Mouse (Mus musculus): ENCODE results near the gene Nsun4.

Nsun4 gene

DNA sequence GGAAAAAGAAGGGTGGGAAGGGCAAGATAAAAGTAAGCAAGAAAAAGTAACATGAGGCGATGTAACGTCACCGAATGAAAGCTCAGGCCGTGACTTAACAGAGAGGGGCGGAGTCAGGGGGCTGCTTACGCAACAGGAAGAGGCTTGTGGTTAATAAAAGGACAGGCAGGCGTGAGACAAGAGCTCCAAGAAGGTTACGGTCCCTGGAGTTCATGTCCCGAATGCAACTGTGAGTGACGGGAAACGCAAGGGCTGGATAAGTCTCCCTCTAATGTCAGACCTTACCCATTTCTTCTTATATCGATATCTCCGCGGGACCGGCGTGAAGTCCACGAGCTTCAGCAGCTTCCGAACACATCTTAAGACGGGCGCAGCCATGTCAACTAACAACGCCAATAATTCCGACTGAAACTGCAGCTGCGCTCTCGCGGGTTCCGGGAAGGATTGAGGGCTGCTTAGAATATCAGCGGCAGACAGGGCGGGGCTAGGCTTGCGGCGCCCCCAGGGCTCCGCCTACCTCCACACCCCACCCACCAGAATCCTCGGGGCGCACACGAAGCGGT, at the start of gene Nsun4:
Gene Nsun4, minus strand, starts transcription at position 478 of the 563 bp plus-strand sequence.
- in situ Hi-C loops (cut with MboI, MseI): loop anchor here (5.0 kb wide), 1 partner anchor 36 kb away; the partner anchor contains the start of gene Faah

DNA sequence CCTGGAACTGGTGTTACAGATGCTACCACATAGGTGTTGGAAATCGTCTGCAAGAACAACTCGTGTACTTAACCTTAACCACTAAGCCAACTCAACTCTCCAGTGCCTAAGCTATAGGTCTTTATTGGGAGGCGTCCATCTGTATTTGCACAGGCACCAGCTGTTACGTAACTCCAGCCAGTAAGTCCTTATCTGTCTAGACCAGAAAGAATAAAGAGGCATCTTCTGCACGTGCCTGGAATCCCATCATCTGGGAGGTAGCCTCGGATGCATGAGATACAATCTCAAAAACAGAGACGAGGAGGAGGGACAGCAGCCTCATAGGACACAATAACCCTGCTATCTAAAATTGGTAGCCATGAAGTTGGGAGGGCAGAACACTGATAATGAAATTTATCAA, 47.3 kb upstream of the Nsun4 start:
- in situ Hi-C loops (cut with MboI, MseI): no loop called here

DNA sequence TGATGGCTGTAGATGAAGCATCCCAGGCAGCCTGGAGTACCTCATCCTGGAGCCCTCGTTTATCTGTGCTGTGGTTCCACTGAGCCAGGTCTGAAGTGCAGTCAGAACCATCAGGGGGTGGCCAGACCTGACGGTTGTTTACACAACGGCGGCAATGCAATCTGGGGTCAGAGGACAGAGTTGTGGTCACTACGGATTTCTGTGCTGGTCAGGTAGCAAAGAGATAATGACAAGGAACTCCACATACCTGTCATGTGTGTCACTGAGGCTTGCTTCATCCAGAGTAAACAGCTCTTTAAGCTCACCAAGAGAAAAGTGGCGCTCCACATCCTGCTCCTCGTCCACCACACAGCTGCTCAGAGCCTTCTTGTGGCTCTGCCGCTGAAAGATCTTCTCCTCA, 43.5 kb upstream of the Nsun4 start:
- in situ Hi-C loops (cut with MboI, MseI): no loop called here

DNA sequence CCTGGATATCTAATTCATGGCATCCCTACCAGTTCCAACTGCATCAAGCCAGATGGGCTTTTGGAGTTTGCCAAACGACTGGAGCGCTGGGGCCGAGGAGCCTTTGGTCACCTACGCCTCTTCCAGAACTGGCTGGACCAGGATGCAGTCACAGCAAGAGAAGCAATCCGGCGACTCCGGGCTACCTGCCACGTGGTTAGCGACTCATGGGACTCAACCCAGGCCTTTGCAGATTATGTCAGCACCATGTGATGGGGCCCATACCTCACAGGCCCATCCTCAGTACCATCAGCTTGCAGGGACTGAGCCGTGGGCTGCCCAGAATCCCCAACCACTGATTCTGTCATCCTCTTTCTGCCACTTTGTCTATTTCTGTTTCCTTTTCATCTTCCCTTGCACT, 42.6 kb upstream of the Nsun4 start:
- in situ Hi-C loops (cut with MboI, MseI): no loop called here

DNA sequence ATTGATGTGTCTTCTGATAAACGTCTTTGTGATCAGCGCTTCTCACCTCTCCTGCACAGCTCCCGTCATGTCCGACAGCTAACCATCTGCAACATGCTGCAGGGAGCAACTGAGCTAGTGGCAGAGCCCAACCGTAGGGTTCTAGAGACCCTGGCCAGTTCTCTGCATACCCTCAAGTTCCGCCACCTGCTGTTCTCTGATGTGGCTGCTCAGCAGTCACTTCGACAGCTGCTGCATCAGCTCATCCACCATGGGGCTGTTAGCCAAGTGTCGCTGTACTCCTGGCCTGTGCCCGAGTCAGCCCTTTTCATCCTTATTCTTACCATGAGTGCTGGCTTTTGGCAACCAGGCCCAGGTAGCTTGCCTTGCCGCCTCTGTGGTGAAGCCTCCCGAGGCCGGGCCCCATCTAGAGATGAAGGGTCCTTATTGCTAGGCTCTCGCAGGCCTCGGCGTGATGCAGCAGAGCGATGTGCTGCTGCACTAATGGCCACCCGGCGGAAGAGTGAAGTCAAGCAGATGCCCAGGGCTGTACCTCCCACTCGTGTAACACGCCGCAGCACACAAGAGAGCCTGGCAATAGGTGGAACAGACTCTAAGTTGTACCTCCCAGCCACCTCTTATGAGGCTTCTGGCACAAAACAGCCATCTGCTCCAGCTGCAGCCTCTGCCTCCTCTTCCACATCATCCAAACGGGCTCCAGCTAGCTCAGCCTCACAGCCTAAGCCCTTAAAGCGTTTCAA, 35.0 kb upstream of the Nsun4 start:
- in situ Hi-C loops (cut with MboI, MseI): no loop called here

DNA sequence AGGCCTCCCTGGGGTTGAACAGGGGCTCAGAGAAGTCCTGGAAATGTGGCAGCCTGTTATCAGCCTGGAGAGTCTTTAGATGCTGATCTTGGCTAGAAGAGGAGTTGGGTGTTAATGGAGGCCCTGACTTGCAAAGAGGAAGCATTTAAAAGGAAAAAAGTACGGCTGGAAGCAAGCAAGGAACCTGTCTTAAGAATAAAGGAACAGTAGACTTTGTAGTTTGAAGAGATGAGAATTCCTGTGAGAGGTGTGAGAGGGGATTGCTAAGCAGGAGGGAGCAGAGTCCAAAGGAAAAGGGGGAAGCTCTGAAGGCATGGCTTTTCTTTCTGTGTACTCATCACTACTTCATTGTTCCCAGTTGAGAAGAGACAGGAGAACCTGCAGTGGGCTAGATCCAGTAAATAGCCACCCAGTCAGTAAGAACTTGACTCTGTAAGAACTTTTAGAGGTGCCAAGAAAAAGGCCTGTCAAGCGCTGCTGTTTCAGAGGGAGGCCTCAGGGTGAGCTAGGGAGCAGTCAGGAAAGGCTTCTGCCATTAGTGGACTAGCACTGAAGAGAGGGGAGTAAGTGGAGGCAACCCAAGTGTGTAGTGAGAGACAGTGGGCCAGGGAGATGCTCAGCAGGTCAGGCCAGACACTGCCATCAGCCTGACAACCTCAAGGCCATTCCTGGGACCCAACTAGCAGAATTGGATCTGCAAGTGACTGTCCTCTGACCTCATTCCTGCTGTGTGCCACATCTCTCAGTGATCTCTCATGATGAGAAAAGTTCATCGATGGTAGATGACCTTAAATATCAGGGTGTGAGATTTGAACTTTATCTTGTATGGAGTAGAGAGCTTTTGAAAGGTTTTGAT, 23.8 kb upstream of the Nsun4 start:
- in situ Hi-C loops (cut with MboI, MseI): no loop called here

DNA sequence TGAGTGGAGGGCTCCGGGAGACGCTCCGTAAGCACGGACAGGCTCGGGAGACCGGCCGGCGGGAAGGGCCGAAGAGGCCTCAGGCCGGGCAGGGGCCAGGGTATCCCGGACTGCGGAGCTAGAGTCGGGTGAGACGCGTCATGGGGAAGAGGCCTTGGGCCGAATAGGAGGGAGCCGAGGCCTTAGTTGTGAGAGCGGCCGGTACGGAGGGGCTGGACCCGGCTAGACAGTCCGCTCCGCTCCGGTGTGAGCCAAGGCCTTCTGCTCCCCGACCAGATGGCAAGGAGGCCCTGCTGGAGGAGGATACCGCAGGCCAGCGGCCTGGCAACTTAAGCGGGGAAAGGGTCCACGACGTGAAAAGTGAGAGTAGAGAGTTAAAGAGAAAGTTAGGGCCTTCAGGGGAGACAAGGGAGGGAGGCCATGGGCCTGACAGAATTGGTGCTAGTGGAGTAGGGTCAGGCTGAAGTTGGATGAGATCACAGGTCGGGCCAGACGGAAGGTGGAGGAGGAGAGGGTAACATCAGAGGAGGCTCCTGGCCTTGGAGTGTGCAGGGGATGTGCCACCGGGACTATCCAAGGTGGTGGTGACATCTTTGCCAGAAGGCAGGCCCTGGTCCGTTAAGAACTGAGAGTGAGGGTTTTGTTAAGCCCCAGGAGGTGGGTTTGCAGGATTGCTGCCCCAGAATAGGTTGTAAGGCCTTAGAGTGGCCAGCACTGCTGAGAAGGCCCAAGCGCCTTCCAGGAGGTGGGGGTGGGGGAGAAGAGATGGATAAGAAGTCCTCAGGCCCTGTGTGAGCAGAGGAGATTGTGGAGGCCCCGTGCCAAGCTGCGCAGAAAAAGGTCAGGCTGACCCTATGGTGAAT, 22.9 kb upstream of the Nsun4 start:
- in situ Hi-C loops (cut with MboI, MseI): no loop called here

DNA sequence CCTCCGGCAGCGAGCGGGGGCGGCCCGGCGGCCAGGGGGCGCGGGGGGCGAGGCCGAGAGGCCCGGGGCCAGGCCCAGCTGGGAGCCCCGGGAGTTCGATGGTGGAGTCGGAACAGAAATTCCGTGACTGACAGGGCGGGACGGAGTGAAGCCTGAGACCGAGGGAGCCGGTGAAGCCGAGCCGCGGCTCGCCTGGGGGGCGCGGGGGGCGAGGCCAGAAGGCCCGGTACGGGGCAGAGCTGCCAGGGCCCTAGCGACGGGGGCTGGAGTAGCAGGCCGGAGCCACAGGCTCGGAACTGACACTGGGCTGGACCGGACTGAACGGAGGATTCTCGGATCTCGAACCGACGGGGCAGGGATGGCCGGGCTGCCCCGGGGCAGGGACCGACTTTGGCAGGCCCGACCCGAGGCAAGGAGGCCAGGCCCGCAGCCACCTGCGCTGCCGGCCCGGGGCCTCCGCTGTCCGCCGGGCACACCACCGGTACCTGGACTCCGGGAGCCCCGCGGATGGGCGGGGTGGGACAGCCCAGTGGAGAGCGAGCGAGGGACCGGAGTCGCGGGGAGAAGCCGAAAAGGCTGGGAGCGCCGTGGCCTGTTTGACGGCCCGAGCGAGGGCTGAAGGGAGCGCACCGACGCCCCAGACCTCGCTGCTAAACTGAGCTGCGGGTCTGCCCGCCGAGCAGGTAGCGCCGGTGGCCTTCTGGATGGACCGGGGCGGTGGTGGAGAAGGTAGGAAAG, 22.1 kb upstream of the Nsun4 start:
- in situ Hi-C loops (cut with MboI, MseI): no loop called here

DNA sequence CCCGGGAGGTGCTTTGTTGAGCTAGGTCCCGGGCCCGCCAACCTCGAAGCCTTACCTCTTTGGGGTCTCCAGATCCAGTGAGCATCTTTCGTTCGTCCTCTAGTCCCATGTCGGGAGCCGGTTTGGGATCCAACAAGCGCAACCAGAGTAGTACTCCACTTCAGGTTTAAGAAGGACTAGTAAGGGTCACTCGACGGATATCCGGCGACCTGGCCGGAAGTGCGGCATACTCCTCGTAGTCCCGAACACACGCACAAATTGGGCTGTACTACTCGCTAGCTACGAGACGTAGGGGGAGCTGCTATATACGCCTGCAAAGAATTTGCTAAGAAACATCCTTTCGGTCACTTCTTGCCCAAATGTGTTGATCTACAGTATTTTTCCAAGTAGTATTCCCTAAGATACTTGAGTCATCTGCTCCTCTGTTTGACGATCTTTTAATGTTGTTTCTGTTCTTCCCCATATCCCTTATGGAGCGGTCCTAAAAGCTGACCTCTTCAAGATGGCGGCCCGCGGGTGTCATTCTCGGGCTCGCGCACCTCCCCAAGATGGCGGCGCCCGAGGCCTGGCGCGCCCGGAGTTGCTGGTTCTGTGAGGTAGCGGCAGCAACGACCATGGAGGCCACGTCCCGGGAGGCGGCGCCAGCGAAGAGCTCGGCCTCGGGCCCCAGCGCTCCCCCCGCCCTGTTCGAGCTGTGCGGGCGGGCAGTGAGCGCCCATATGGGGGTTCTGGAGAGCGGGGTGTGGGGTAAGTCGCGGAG, 21.4 kb upstream of the Nsun4 start, which contains the start of the genes Uqcrh and Lrrc41:
Gene Uqcrh, minus strand, starts transcription at position 211 of the 760 bp plus-strand sequence.
Gene Lrrc41, plus strand, starts transcription at position 409 of the 760 bp plus-strand sequence.
- in situ Hi-C loops (cut with MboI, MseI): no loop called here

DNA sequence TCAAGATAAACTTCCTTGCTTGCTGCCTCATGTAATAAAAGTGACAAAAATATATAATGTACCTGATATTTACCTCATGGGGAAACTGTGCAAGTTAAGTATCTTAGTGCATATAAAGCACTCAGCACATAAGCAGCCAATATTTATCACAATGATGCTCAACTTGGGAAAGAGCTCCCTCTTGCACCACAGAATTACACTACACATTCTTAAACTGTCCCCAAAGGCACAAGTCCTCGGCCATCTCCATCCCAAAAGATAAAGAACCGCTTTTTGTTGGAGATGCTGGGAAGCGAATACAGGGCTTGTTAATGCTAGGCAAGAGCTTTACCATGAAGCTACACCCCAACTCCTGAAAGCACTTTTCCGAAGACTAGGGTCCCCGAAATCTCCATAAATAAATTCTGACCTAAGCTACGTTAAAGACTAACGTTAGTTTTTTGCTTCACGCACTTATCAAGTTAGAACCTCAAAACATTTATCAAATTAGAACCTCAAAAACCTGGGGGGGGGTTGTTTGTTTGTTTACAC, 20.5 kb upstream of the Nsun4 start:
- in situ Hi-C loops (cut with MboI, MseI): no loop called here

DNA sequence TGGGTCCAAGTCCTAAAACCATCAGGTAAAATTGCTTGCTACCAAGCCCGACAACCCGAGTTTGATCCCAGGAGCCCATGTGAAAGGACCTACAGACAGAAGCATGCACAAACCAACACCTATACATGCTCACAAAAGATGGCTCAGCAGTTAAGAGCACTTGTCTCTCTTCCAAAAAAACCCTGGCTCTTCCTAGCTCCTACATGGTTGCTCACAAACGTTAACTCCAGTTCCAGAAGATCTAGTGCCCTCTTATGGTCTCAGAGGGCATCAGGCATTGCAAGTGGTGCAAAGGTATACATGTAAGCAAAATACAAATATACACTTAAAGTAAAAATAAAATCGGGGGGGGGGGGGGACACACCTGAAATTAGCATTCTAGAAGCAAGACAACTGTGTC, 19.5 kb upstream of the Nsun4 start:
- in situ Hi-C loops (cut with MboI, MseI): no loop called here

DNA sequence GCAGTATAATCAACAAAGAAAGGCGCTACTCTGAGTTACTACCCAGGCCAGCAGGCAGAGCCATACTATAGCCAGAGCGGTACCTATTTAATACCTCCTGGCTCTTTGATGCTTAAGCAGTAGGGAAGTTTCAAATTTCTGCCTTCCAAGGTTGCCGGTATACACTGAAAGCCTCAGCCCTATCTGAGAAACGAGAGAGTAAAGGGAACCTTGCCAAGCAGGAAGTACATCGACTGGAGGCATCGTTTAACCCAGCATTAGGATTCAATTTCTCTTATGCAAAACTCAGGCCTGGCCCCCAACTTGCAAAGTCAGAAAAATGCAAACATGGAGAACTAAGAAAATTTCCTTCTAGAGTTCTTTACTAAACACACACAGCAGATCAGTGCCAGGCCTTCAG, 16.4 kb upstream of the Nsun4 start:
- in situ Hi-C loops (cut with MboI, MseI): no loop called here

DNA sequence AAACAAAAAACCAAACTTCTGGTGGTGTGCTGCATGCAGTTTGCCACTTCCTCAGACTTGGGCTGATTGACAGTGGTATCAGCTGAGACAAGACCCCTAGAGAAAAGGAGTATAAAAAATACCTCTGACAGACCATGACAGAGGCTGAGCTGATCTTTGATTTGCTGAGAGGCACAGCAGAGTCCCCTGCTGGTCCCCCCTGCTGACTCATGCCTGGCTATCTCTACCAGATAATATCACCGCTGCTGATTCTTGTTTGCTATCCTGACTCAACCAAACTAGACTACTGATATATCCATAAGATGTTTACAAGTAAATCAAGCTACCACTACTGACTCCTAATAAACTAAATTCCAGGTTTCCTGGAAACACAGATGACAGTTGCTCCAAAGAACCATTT, 10.2 kb upstream of the Nsun4 start:
- in situ Hi-C loops (cut with MboI, MseI): no loop called here

DNA sequence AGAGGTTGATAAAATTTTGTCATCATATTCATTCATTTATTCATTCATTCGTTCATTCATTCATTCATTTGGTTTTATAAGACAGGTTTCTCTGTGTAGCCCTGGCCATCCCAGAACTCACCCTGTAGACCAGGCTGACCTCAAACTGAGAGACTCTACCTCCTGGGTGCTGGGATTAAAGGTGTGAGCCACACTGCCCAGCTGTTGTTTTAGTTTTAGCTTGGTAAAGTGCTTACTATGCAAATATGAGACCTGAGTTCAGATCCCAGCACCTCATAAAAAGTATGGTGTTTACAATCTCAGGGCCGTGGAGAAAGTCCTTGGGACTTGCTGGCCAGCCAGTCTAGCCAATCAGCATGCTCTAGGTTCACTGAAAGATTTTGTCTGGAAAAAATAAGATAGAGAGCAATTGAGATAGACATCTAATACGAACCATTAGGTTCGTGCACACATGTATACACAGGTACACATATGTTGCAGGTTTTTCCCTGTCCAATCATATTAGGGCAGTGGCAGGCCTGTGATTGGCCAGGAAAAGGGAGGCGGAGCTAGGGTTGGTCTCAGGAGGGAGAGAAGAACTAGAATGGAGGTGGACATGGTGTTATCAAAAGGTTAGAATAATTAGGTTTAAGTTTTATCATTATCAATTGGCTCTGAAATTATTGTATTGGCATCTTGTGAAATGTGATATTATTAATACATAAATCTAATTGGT, 5.5 kb upstream of the Nsun4 start:
- in situ Hi-C loops (cut with MboI, MseI): no loop called here

DNA sequence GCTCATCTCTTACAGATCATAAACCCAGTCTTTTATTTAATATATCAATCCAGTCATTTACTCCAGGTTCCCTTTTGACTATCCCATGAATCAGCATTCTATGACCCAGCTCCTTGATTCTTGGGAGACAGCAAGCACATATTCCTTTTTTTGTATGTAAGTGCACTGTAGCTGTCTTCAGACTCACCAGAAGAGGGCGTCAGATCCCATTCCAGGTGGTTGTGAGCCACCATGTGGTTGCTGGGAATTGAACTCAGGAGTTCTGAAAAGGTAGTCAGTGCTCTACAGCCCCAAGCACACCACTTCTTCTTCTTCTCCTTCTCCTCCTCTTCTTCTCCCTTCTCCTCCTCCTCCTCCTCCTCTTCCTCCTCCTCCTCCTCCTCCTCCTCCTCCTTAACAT, 3.9 kb upstream of the Nsun4 start:
- in situ Hi-C loops (cut with MboI, MseI): no loop called here

DNA sequence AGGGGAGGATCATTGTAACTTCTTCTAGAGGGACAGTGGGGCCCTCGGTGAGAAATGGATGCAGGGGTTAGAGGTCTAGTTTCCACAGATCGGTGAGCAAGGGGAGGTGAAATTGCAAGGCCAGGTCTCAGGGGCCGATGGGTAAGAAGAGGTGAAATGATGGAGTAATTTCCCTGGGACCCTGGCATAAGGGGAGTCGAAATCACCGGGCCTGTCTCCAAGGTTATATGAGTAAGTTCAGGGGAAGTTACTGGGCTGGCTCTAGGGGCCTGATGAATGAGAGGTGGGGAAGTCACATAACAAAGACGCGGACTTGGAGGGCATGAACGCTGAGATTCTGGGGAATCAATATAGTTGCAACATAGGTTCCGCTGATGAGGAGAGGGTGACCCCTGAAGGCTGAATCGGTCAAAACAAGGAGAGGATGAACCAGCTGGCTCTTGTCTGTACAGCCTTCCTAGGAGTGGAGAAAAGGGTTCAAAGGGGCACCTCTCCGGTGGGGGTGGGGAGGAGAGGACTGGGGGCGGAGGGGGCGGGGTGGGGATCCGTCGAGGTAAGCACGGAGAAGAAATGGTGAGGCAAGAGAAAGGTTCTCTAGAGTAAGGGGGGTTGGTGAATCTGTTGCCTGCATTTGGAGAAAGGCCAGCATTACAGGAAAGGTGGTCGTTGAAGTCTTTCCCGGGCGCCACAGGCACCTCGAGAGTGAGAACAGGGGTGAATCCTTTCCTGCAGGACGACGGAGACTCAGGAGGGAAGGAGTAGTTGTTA, 966 bp downstream of the Nsun4 start:
- in situ Hi-C loops (cut with MboI, MseI): loop anchor here (5.0 kb wide), 1 partner anchor 35 kb away; the partner anchor contains the start of gene Faah

DNA sequence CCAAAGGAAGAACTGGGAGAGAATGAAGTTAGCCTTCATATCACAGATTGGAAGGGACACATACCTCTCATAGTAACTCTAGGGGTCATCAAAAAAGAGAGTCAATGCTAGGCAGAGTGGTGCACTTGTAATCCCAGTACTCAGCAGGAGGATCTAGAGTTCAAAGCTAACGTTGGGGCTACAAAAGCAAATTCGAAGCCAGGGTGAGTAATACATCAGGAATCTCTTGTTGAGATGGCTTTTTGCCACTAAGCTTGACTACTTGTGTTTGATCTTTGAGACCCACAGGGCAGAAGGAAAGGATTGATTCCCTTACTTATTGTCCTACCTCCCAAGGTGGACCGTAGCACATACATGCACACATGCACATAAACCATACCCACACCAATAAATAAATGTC, 4.5 kb downstream of the Nsun4 start:
- in situ Hi-C loops (cut with MboI, MseI): no loop called here

Data from T-helper 2 cell (primary cell).